Mouse (Mus musculus) layer of hippocampus, adult 11-12 months (tissue): ENCODE measurements around the gene Crb1.

Experiments
- DNase-seq: peaks from one replicate; pipeline ENCODE4 v3.0.0; 2022; ENCODE audit warnings: low spot score

Crb1 gene

DNA sequence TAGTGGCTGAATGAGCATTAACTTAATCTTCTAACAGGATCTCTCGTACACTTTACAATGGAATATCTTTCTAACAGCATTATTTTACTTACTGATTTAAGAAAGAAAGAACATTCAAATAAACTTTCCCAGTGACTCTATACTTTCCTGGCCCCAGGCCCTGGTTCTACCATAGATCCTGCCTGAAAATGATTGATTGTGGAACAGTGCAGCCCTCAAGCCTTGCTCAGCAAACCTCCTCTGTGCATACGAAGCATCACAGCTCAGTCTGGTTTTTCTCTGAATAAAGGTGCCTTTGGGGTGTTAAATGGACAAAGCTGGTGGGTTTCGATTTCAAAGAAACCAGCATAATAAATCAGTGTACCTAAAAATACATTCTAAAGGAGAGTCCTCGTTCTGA is 153.1 kb downstream of the Crb1 start:
- no peak for DNase-seq

DNA sequence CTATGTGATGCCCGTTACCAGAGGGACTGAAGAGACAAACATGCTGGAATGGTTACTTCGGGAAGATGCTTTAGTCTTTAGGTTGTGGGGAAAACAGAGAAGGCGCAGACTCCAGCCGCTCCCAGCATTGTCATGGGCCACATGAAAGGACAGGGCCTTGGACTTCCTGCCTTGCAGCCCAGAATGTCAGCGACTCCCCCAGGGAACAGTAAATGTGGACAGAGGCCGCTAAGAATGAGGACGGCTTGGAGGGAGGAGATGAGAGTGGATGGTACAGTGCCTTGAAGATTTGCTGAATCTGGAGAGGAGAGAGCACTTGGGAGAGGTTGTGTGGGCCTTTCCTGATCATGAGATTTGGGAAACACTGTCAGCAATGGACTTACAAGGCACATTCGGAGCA is 161.6 kb downstream of the Crb1 start:
- DNase-seq = no peak

DNA sequence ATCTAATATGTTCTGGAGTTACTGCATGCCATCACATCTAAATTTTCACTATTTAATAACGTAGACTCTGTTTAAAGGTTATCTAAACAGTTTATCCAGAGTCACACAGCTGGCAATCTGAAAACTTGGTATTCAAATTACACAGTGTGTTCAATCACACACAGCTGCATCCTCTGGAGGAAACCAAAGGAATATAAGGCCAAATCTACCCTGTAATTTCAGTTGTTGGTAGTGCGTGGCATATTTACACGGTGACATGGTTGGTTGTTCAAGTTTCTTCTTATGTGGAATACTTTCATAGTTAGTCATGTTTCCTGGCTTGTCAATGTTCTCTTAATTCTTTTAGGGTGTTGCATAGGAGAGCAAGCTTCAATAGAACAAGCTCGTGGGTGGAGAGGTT is 166.4 kb downstream of the Crb1 start:
- DNase-seq = no peak

GRCm38 (mm10) chr1:139209796-139210195 is 167.1 kb downstream of the Crb1 start:
- peak; percentile 18 for DNase-seq

DNA sequence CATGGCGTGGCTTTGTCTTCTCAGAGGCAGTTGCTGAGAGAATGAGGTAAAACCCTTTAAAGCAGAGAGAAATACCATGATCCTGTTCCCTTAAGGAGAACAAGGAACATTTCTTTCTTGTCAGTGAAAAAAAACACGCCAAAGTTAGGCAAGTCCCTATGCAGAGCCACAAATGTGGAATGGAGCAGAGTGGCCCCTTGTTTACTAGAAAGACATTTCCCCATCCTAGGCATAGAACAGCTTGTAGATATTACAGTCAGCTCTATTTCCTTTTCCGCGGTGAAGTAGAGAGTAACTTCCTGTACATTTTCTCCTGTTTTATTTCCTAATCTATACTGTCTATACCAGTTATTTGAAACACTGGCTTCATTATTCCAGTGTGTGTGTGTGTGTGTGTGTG is 170.6 kb downstream of the Crb1 start:
- DNase-seq = no peak

DNA sequence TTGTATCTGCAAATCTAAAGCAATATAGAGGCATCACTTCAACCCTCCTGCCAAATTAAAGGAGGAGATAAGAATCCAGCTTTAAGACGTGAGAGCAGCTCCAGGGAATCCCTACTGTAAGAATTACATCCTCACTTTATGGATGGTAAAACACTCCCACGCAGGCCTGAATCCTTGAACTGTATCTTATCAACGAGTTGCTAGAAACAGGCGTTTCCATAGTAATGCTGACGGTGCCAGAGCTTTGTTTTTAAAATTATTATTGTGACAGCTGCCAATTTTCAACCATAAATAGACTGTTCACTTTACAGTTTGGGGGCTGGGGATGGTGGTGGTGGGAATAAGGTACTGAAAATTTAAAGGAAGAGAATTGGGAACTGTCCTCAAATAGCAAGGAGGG is 173.9 kb downstream of the Crb1 start:
- peak; percentile 35 for DNase-seq

- DNase-seq = no peak
These were observed 182.4 kb downstream of the Crb1 start for GRCm38 (mm10) chr1:139194428-139195028.

- DNase-seq = no peak
These were observed 182.9 kb downstream of the Crb1 start for GRCm38 (mm10) chr1:139194011-139194410.

DNA sequence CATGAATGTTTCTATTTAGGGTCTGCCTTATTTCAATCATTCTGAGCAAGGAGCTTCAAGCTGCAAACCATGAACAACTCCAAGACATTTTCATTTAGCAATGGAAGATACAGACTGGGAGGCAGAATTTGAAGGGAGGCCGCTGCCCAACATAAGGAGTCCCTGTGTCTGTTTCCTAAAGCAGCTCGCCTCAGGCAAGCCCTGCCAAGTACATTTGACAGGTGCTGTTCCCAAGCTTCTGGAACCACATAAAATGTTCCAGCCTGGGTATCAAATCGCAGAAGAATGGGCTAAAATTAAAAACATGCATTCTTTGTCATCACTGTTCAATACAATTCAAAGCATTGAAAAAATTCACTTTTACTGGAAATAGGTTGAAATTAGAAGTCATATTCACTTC is 184.3 kb downstream of the Crb1 start:
- peak; percentile 48 for DNase-seq

- no peak for DNase-seq
These were observed 196.3 kb downstream of the Crb1 start for GRCm38 (mm10) chr1:139180481-139181149.

DNA sequence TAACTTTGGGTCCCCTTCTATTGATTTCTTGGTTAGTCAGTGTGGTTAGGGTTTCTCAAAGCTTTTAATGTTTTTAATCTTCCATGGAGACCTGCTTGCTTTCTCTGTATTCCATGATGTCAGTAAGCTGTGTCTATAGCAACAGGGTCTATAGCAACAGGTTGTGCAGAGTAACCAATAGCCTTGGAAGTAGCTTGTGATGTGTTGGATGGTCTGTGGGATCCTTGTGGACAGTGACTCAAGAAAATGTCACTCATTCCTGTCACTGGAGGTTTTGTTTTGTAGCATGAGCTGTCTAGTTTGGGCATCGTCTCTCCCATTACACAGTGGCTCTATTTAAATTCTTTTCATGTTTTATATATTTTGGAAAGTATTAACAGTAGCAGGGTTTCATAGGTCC is 197.2 kb downstream of the Crb1 start:
- DNase-seq = no peak

DNA sequence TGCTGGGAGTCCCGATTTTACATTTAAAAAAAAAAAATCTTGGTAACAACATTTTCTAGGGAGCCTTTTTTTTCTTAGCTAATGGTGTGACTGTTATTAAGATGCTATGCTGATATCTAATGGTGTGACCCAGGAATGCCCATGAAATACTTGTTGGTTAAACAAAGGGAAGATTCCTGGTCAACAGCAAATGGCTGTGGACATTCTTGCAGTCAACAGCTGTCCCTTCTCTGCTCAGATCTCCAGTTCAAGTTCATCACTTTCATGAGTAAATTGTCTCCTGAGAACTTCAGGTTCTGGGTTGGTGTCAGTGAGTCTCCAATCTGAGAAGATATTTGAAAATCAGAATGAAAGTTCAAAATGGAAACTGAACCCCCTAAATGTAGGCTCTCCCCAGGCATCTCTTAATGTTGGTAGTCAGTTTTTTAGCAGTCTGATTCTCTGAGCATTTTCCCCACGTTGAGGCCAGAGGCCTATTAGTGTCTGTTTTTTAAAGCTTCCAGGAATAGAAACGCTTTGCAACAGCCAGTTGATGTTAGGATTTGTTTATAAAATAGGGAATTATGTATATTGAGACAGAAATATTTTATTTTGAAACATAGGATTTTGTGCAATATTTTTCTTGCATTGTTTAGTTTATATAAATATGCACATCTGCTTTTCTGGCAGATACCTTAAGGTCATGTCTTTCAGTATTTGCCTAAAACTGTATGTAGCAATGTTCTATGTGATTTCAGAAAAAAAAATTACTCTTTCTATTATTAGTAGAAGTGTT is 202.7 kb downstream of the Crb1 start:
- DNase-seq = no peak

DNA sequence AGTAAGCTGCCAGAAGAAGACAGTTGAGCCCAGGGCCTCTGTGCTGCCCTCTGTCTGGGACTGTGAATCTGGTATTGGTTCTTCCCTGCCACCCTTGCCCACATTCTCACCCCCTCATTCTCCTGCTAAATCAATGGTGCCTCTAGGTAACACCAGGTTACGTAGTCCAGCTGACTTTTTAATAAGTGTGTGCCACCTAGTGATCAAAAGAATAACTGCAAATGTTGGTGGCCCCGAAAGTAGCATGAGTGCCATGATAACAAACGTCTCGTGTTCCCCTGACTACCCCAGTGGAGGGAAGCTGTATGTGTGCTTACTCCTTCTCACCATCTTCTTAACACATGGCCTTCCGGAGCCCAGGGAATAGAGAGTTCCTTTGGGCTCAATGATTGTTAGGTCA is 214.1 kb downstream of the Crb1 start:
- DNase-seq = peak; percentile 50

DNA sequence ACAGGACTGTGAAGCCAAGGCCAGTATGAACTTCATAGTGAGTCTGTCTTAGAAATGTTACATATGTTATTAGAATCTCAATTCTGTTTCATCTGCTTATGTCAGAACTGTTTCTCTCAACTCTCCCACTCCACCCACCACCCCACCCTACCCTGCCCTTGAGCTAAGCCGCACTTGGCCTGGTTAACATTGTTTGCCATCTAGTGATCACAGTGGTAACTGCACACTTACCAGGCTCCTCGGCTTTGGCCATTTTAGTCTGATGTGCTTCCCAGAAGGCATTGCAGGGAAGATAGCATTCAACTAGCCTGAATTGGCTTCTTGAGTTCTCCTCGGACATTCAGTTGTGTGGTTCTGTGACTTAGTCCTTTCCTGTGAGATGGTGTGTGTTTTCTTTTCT is 215.3 kb downstream of the Crb1 start:
- no peak for DNase-seq

DNA sequence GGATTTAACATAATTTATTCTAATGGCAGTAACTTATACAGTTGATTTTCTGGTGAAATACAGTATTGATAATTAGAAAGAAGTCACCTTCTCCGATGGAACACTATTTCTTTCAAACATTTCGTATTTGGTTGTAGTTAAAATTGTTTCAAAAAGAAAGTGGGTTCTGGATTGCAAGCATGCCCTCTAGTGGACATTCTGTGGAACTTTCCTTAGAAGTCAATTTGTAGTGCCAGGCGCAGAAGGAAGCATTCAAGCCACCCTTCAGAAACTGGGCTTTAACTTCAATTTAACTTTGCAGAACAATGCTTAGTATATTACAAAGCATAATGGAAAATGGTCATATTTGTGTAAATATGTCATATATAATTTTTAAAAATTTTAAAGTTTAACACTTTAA is 220.5 kb downstream of the Crb1 start:
- DNase-seq = no peak

GRCm38 (mm10) chr1:139153493-139153892 is 223.4 kb downstream of the Crb1 start:
- no peak for DNase-seq

- no peak for DNase-seq
These were observed 223.9 kb downstream of the Crb1 start for GRCm38 (mm10) chr1:139153006-139153405.
